Mouse (Mus musculus) heart, postnatal 0 days (tissue): Measurements from ENCODE around the gene Fxr2.

Experiments used
- CTCF ChIP-seq: IDR thresholded peaks from 2 replicates; pipeline ENCODE4 v1.5.1; 2016; ENCODE audit warnings: antibody characterized with exemption, control low read depth, low read depth
- EP300 ChIP-seq: IDR thresholded peaks from 2 replicates; pipeline ENCODE4 v1.6.1; 2016; ENCODE audit warnings: antibody characterized with exemption, low read depth

DNA sequence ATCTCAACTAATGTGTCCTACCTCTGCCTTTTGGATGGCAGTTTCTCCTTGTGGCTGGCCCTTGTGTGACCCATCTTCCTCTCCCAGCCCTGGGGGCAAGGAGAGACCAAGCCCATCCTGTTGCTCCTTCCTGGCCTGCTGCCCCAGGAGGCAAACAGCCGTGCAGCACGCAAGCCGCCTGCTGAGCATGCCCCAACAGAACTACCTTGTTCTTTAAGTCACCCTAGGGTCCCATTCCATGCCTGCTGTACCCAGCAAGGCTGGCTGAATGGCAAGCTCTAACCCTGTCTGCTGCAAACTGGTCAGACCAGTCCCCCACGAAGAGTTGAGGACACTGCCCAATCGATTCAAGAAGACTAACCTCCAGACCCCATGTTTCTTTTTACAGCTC, 23.3 kb downstream of the Fxr2 start:
- no peak for TF ChIP-seq CTCF
- no peak for TF ChIP-seq EP300
